Mouse (Mus musculus): ENCODE measurements at regions not wholly inside any gene's neighbourhood (a gene's known extent, or its start where the extent isn't known, plus 50 kb on each side); places are given as distances from the start of the nearest gene placed in this dataset.
A peak's percentile ranks its signal among the peaks of the same experiment; 100 is the strongest.
"Not testable (repeated sequence)": the region's sequence is repeated elsewhere in the genome, so short reads cannot be mapped to it uniquely, and the experiment has no call there.

DNA sequence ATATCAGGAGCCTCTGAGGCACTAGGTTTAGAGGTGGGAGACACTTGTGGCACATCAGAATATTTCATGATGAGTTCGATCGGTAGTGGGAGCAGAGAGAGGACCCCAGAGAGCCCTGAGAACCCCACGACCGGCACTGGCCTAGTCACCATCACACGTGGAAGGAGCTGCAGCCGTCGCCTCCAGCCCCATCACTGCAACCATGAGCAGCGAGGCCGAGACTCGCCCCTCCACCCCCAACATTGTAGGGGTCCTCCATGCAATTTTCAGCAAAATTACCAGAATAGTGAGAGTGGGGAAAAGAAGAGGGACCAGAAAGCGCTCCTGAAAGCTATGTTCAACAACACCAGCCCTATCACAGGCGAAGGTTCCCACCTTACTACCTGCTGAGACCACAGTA is 297.0 kb downstream of the Edem1 start:
- DNase-seq (ENCODE audit: low read depth, low spot score): no peak

- DNase-seq (ENCODE audit: low read depth, low spot score): no peak
Observed at GRCm38 (mm10) chr6:109127203-109127602, 298.8 kb downstream of the Edem1 start.

DNA sequence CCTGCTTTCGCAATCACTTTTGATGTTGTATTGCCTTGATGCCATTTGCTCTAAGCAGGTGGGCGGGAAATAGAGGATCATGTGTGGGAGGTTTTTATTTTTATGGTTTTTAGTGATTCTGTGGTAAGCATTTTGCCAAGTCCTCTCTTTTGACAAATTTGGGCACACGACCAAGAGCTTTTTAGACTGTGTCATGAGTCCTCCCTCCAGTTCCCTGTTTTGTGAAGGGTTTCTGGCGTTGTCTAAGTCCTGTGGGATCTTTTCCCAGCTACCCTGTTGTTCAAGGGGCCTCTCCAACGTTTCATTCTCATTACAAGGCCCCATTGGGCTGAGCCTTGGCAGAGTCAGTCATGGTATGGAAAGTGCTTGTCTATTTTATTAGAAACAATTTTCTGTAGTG is 317.7 kb downstream of the Edem1 start:
- no peak for DNase-seq (ENCODE audit: low read depth, low spot score)

DNA sequence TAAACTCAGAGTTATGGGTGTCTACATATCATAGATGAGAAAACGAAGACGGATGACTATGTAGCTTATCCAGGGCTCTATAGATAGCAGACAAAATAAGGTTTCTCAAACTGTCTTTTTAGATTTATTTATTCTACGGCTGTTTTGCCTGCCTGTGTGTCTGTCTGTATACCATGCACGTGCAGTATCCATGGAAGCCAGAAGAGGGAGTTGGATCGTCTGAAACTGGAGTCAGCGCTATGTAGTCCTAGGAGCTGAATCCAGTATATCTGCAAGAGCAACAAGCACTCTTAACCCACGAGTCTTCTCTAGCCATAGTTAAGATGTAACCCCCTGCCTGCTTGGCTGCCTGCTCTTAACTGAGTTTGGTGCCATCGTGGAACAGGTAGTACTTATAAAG is 320.6 kb downstream of the Edem1 start:
- DNase-seq (ENCODE audit: low read depth, low spot score): no peak

DNA sequence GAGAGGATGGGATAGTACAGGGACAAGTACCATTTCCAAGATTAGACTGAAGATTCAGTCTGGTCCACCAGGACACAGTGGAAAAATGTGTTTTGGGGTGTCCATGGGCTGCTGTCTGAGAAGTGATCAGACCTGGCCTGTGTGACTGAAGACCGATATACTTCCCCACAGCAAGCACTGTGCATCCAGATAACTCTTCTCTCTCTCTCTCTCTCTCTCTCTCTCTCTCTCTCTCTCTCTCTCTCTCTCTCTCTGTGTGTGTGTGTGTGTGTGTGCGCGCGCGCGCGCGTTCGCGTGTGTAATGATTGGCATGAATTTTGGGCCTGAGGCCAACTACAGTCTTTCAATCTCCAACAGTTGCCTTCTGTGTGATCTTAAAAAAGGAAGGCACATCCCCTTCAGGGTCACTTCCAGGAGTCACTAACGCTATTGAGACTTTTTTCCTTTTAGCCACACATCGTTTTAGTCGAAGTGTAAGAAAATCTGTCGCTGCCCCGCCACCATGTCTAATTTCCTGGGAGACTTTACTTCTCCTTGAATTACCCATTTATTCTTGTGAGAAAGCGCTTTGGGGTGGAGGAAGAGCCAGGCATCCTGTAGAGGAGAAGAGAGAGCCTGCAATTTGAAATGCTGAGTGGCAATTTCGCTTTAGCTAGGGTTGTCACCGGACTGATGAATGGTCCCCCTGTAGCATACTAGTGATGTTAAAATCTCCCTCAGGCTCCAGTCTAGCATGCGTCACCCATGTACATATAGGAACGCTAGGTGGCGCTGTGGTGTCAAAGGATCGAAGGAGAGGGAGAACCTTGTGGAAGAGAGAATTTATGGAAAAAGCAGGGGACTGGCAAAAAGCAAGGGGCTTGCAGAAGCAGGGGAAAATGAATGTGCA is 321.8 kb downstream of the Edem1 start:
- peak; percentile 14 for DNase-seq (ENCODE audit: low read depth, low spot score)

GRCm38 (mm10) chr6:109150912-109151256 is 322.4 kb downstream of the Edem1 start:
- no peak for DNase-seq (ENCODE audit: low read depth, low spot score)

- no peak for DNase-seq (ENCODE audit: low read depth, low spot score)
Observed at GRCm38 (mm10) chr6:109153624-109154023, 325.2 kb downstream of the Edem1 start.

GRCm38 (mm10) chr6:109159561-109159960 is 331.1 kb downstream of the Edem1 start:
- DNase-seq (ENCODE audit: low read depth, low spot score): no peak

DNA sequence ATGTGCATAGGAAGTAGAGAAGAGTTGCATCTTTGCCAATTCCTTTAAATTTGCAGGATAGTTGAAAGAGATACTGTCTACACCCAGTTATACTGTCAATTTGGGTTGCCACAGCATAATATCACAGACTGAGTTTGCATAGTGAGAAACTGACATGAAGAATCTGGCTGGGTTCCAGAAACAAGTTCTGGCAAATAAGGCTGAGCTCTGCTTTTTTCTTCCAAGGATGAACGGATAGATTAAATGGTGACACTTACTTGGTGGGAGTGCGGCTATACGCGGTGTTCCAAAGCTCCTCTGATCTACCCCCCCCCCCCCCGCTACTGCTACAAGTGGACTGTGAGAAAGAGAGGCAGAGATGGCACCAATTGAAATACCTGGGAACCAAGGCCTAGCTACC is 339.0 kb downstream of the Edem1 start:
- DNase-seq (ENCODE audit: low read depth, low spot score): no peak

GRCm38 (mm10) chr6:109172104-109172850 is 343.8 kb downstream of the Edem1 start:
- no peak for DNase-seq (ENCODE audit: low read depth, low spot score)

DNA sequence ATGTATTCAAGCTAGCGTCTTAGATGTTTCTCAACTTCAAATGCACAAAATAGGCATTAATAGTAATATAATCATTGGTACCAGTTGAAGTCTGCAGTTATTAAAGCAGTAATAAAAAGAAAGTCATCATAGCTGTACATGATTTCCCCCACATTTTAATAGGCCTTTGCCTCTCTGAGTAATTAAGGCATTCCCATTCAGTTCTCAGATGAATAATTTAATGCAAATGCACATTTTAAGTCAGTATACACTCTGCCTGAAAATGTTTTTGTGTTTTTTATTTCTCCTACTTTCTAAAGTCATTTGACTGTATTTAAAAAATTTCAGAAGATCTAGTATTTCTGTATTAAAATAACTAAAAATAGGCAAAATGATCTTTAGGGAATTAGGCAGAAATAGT is 344.6 kb downstream of the Edem1 start:
- no peak for DNase-seq (ENCODE audit: low read depth, low spot score)

DNA sequence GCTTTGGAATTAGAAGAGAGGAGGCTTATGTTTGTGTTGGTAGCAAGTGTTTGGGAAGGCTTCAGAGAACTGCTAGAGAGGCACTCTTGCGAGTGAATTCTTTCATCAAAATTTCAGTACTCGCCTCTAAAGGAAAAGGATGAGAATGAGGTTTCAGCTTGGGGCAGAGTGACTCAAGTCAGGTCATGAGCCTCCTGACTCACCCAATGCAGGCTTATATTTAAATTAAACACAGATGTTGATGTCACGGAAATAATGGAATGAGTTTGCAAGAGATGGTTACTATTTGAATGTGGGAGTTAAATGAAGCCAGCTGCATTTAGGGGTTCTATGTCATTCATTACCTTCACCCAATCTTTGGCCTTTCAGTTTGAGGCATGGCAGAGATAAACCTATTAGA is 348.4 kb downstream of the Edem1 start:
- DNase-seq (ENCODE audit: low read depth, low spot score): no peak

DNA sequence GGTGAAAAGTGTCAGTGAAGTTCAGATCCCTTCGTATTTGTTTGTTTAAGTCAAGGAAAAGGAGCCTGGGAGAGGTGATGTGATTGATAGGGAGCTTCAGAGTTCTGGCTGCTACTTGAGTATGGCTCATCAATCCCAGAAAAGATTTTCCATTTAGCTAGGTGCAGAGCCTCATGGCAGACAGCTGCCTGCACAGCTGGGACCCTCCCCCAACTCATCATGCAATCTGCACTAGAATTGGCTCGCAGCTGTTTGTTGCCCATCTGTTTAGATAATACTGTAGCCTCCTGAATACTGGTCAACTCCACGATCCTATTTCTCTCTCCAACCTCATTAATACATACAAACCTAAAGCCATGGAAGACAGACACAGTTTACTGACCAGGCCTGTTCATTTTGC is 354.4 kb downstream of the Edem1 start:
- DNase-seq (ENCODE audit: low read depth, low spot score): no peak

GRCm38 (mm10) chr6:109193061-109193460 is 364.6 kb downstream of the Edem1 start:
- not testable (repeated sequence) for DNase-seq (ENCODE audit: low read depth, low spot score)

DNA sequence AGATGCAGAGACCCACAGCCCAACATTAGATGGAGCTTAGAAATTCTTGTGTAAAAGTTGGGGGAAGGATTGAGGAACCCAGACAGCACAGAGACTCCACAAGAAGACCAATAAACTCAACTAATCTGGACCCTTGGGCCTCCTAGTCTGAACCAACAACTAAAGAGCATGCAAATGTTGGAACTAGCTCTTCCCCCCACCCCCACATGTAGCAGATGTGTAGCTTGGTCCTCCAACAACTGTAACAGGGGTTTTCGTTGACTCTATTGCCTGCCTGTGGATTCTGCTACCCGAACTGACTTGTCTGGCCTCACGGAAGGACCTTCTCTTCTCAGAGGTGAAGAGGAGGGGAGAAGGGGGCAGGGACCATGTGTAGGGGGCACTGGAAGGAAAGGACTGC is 365.2 kb downstream of the Edem1 start:
- no peak for DNase-seq (ENCODE audit: low read depth, low spot score)

DNA sequence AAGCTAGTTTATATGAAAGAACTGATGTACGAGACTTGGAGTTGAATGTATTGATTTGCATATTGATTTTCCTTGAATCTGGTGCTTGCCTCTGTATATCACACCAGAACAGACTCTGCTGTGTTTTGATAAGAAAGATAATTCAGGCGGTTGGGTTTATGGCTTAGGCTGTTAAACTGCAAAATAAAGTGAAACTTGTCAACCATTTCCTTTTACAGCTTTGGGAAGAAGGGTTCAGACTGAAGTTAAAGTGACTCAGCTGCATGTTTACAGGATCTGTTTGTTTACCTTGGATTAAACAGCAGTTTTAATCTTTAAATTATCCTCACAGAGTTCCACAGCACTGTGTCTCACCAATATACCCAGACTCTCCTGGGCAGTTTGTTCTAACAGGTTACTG is 381.3 kb downstream of the Edem1 start:
- DNase-seq (ENCODE audit: low read depth, low spot score): no peak

DNA sequence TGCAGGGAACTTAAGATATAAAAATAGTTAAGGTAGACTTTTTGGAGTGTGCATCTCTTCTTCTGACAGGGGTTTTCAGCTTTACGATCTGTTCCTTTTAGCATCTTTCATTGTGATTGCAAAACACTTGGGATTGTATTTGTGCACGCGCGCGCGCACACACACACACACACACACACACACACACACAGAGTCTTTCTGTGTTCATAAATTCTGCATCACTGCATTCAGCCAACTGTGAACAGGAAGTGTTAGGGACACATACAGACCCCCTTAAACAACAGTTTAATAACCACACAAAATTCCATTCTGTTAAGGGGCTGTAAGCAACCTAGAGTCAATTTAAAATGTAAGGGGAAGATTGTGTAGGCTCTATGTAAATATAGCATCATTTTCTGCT is 401.9 kb downstream of the Edem1 start:
- no peak for DNase-seq (ENCODE audit: low read depth, low spot score)

DNA sequence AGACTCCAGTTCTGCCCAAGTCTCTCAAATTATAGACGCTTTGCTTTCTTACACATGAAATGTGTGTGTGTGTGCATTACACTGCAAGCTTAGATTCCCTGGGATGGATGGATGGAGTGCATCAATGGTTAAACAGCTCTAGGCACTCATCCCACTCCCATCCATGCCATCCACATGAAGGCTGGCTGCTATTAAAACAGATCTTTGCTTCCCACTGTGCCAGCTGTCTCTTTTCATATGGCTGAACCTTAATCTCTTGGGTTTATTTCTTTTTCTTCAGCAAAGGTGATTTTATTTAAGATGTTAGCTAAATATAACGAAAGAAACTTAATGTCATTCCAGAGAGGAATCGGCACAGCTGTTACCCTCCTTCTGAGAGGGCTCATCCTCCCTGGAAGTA is 405.0 kb downstream of the Edem1 start:
- DNase-seq (ENCODE audit: low read depth, low spot score): no peak

GRCm38 (mm10) chr6:109245666-109246065 is 417.2 kb downstream of the Edem1 start:
- no peak for DNase-seq (ENCODE audit: low read depth, low spot score)

- not testable (repeated sequence) for DNase-seq (ENCODE audit: low read depth, low spot score)
Observed at GRCm38 (mm10) chr6:109246510-109246909, 418.1 kb downstream of the Edem1 start.
